Mouse (Mus musculus): Measurements from ENCODE around the gene Poln. TPM values are rescaled to one million over a fixed set of nuclear protein-coding genes. Genes with fewer than 3 reads are reported as not detected.
A peak's percentile ranks its signal among the peaks of the same experiment; 100 is the strongest.

Gene Poln
- polyA plus RNA-seq, 1 experiment from 2014 or later, result 0.98 TPM

DNA sequence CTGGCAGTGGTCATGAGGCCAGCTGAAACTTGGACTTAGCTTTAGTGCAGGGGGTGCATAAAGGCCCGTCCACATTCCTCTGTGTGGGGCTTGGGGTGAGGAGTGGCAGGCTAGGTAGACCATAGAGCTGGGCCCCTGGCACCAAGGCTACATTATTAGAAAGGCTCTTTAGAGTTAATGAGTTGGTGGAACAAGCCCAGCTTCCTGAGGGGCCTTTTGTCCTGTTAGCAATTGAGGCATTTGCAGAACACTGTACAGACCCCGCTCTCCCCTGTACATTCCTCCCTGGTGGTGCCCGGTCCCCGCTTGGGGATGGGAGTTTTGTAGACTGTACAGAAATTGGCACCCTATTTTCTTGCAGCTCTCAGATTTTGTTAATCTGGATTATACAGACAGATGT is 166.6 kb downstream of the Poln start:
- no peak overlapping the region for H3K27ac ChIP-seq
- DNase-seq (ENCODE audit: low spot score) (no peak), ATAC-seq (ENCODE audit: low FRiP score) (no peak)
- peaks cover 37% of the 10 kb centered on the region for H3K36me3 ChIP-seq (replicated peaks; ENCODE audit: control insufficient read depth, insufficient read depth)
- no peak overlapping the region for H3K9ac ChIP-seq
- peaks cover 22% of the 10 kb centered on the region for H3K4me1 ChIP-seq (replicated peaks; ENCODE audit: control insufficient read depth, insufficient read depth, low read length)
- no peaks in the 10 kb centered on the region for H3K9me3 ChIP-seq (ENCODE audit: control insufficient read depth, low read length)
- no peak overlapping the region for H3K4me2 ChIP-seq (replicated peaks)
- 71% methylated on average over 4 of the region's 4 CpGs for WGBS
- no peak overlapping the region for H3K4me3 ChIP-seq (replicated peaks; ENCODE audit: low read length)
- no peaks in the 10 kb centered on the region for H3K27me3 ChIP-seq (ENCODE audit: control insufficient read depth, insufficient read depth, low read length)

- DNase-seq (ENCODE audit: low spot score) (no peak), ATAC-seq (ENCODE audit: low FRiP score) (no peak)
- WGBS, result 100% methylated on average over 1 of the region's 1 CpGs
- H3K9ac ChIP-seq, result no peak overlapping the region
- H3K36me3 ChIP-seq (replicated peaks; ENCODE audit: control insufficient read depth, insufficient read depth), result peaks cover 37% of the 10 kb centered on the region
- H3K9me3 ChIP-seq (ENCODE audit: control insufficient read depth, low read length), result no peaks in the 10 kb centered on the region
- H3K27ac ChIP-seq, result no peak overlapping the region
- H3K4me2 ChIP-seq (replicated peaks), result no peak overlapping the region
- H3K4me3 ChIP-seq (replicated peaks; ENCODE audit: low read length), result no peak overlapping the region
- no peaks in the 10 kb centered on the region for H3K27me3 ChIP-seq (ENCODE audit: control insufficient read depth, insufficient read depth, low read length)
- peaks cover 25% of the 10 kb centered on the region for H3K4me1 ChIP-seq (replicated peaks; ENCODE audit: control insufficient read depth, insufficient read depth, low read length)
Measured at GRCm38 (mm10) chr5:34001401-34001800, 167.8 kb downstream of the Poln start.

DNA sequence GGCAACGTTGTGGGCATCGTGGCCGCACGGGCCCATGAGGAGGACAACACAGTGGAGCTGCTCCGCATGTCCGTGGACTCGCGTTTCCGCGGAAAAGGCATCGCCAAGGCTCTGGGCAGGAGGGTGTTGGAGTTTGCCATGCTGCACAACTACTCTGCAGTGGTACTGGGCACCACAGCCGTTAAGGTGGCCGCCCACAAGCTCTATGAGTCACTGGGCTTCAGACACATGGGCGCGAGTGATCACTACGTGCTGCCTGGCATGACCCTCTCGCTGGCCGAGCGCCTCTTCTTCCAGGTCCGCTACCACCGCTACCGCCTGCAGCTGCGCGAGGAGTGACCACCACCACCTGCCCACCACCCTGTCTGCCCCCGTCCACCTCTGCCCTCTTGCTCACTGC is 168.4 kb downstream of the Poln start:
- H3K27me3 ChIP-seq (ENCODE audit: control insufficient read depth, insufficient read depth, low read length), result no peaks in the 10 kb centered on the region
- no peak overlapping the region for H3K4me2 ChIP-seq (replicated peaks)
- no peak overlapping the region for H3K27ac ChIP-seq
- H3K9ac ChIP-seq, result no peak overlapping the region
- DNase-seq (ENCODE audit: low spot score), result no peak
- H3K9me3 ChIP-seq (ENCODE audit: control insufficient read depth, low read length), result no peaks in the 10 kb centered on the region
- 95% methylated on average over 25 of the region's 25 CpGs for WGBS
- H3K4me3 ChIP-seq (replicated peaks; ENCODE audit: low read length), result no peak overlapping the region
- peaks cover 37% of the 10 kb centered on the region for H3K36me3 ChIP-seq (replicated peaks; ENCODE audit: control insufficient read depth, insufficient read depth)
- no peak for ATAC-seq (ENCODE audit: low FRiP score)
- H3K4me1 ChIP-seq (replicated peaks; ENCODE audit: control insufficient read depth, insufficient read depth, low read length), result peaks cover 25% of the 10 kb centered on the region

GRCm38 (mm10) chr5:33999466-34000090 is 169.7 kb downstream of the Poln start:
- Histone ChIP-seq H3K9me3 (ENCODE audit: control insufficient read depth, low read length) (no peaks in the 10 kb centered on the region), H3K36me3 (replicated peaks; ENCODE audit: control insufficient read depth, insufficient read depth) (peaks cover 37% of the 10 kb centered on the region), H3K4me1 (replicated peaks; ENCODE audit: control insufficient read depth, insufficient read depth, low read length) (peaks cover 25% of the 10 kb centered on the region), H3K27ac (no peak overlapping the region), H3K4me3 (replicated peaks; ENCODE audit: low read length) (no peak overlapping the region), H3K9ac (0 out of 2 replicates have a peak overlapping the region, but pooled peaks have one; percentile 85), H3K4me2 (replicated peaks) (peak overlapping the region; percentile 63), H3K27me3 (ENCODE audit: control insufficient read depth, insufficient read depth, low read length) (no peaks in the 10 kb centered on the region)
- 82% methylated on average over 6 of the region's 6 CpGs for WGBS
- DNase-seq (ENCODE audit: low spot score) (no peak), ATAC-seq (ENCODE audit: low FRiP score) (no peak)

DNA sequence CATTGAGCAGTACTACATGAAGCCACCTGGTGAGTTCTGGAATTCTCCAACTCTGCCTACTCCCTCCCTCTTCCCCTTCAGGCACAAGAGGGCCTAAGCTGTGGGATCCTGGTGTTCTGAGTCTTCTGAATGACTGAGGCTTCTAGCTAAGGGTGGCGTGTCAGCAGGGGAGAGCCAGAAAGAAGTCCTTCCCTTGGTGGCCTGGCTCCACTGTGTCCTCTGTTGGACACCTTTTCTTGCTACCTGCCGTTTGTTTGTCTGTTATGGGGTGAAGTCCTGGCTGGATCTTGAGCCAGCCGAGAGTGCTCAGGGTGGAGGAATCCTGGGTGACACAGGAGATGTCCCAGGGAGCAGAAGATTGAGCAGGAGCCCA is 170.8 kb downstream of the Poln start:
- 92% methylated on average over 3 of the region's 3 CpGs for WGBS
- peaks cover 25% of the 10 kb centered on the region for H3K4me1 ChIP-seq (replicated peaks; ENCODE audit: control insufficient read depth, insufficient read depth, low read length)
- ATAC-seq (ENCODE audit: low FRiP score), result no peak
- H3K9ac ChIP-seq, result peak overlapping the region; percentile 85
- H3K27ac ChIP-seq, result no peak overlapping the region
- no peaks in the 10 kb centered on the region for H3K9me3 ChIP-seq (ENCODE audit: control insufficient read depth, low read length)
- H3K4me2 ChIP-seq (replicated peaks), result peak overlapping the region; percentile 63
- peak overlapping the region; percentile 66 for H3K4me3 ChIP-seq (replicated peaks; ENCODE audit: low read length)
- no peak for DNase-seq (ENCODE audit: low spot score)
- H3K27me3 ChIP-seq (ENCODE audit: control insufficient read depth, insufficient read depth, low read length), result no peaks in the 10 kb centered on the region
- peaks cover 37% of the 10 kb centered on the region for H3K36me3 ChIP-seq (replicated peaks; ENCODE audit: control insufficient read depth, insufficient read depth)

DNA sequence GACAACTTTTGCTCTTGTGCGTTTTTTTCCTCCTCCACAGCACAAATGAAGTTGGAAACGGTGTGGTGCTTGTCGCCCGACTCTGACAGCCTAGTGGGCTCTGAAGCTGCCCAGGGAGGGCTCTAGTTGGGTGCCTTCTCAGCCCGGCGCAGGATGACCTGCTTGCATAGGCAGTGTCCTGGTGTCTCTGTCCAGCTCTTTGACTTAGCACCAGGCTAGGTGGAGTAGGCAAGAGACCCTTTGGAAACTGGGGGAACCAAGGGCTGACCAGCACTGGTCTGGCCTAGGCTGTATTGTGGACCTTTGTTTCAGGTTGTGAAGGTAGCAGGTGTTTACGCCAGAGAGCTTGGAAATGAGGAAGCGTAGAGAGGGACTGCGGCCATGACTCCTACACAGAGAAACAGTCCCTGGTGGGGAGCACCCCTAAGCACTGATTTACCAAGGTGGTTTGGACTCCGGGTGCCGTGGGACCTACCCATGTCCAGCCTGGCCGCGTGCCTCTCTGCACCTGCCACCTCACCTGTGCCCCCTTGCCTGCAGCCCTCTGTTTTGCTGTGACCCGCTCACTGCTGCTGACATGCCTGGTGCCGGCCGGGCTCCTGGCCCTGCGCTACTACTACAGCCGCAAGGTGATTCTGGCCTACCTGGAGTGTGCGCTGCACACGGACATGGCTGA is 171.3 kb downstream of the Poln start:
- Histone ChIP-seq H3K9ac (peak overlapping the region; percentile 85), H3K27me3 (ENCODE audit: control insufficient read depth, insufficient read depth, low read length) (no peaks in the 10 kb centered on the region), H3K4me1 (replicated peaks; ENCODE audit: control insufficient read depth, insufficient read depth, low read length) (peaks cover 25% of the 10 kb centered on the region), H3K9me3 (ENCODE audit: control insufficient read depth, low read length) (no peaks in the 10 kb centered on the region), H3K27ac (peak overlapping the region; percentile 99; the same call in 1 of the 2 replicates), H3K36me3 (replicated peaks; ENCODE audit: control insufficient read depth, insufficient read depth) (peaks cover 37% of the 10 kb centered on the region), H3K4me3 (replicated peaks; ENCODE audit: low read length) (peak overlapping the region; percentile 66), H3K4me2 (replicated peaks) (peak overlapping the region; percentile 63)
- DNase-seq (ENCODE audit: low spot score) (no peak), ATAC-seq (ENCODE audit: low FRiP score) (no peak)
- 74% methylated on average over 20 of the region's 20 CpGs for WGBS

- ATAC-seq (ENCODE audit: low FRiP score), result peak; percentile 28
- Histone ChIP-seq H3K9ac (peak overlapping the region; percentile 85), H3K4me3 (replicated peaks; ENCODE audit: low read length) (peak overlapping the region; percentile 66)
Measured at GRCm38 (mm10) chr5:33997051-33997741, 172.1 kb downstream of the Poln start.

GRCm38 (mm10) chr5:33996694-33997045 is 172.6 kb downstream of the Poln start:
- Histone ChIP-seq H3K4me2 (replicated peaks) (peak overlapping the region; percentile 63), H3K4me1 (replicated peaks; ENCODE audit: control insufficient read depth, insufficient read depth, low read length) (peaks cover 25% of the 10 kb centered on the region), H3K27ac (peak overlapping the region; percentile 99), H3K9ac (peak overlapping the region; percentile 85), H3K9me3 (ENCODE audit: control insufficient read depth, low read length) (no peaks in the 10 kb centered on the region), H3K27me3 (ENCODE audit: control insufficient read depth, insufficient read depth, low read length) (no peaks in the 10 kb centered on the region), H3K4me3 (replicated peaks; ENCODE audit: low read length) (peak overlapping the region; percentile 66), H3K36me3 (replicated peaks; ENCODE audit: control insufficient read depth, insufficient read depth) (peaks cover 31% of the 10 kb centered on the region)
- 1% methylated on average over 35 of the region's 55 CpGs for WGBS
- no peak for DNase-seq (ENCODE audit: low spot score)
- peak; percentile 14 for ATAC-seq (ENCODE audit: low FRiP score)

More at GRCm38 (mm10) chr5:33997051-33997741, 172.1 kb downstream of the Poln start:
- Histone ChIP-seq H3K36me3 (replicated peaks; ENCODE audit: control insufficient read depth, insufficient read depth) (peaks cover 37% of the 10 kb centered on the region), H3K4me1 (replicated peaks; ENCODE audit: control insufficient read depth, insufficient read depth, low read length) (peaks cover 25% of the 10 kb centered on the region), H3K27ac (peak overlapping the region; percentile 99), H3K9me3 (ENCODE audit: control insufficient read depth, low read length) (no peaks in the 10 kb centered on the region), H3K4me2 (replicated peaks) (peak overlapping the region; percentile 63), H3K27me3 (ENCODE audit: control insufficient read depth, insufficient read depth, low read length) (no peaks in the 10 kb centered on the region)
- DNase-seq (ENCODE audit: low spot score), result peak; percentile 60
- WGBS, result under 1% methylated on average over 66 of the region's 80 CpGs

Data from hindbrain, embryonic 14.5 days (tissue).